Mouse (Mus musculus): ENCODE results near the gene Gm26620. TPM values are rescaled to one million over a fixed set of nuclear protein-coding genes. Genes with fewer than 3 reads are reported as not detected.

Gm26620 gene
- polyA plus RNA-seq (2012; rRNA removed), result 0.74 and 1.2 TPM in 2 replicates

GRCm38 (mm10) chr1:170884978-170885561, at the start of gene Gm26620, which contains the start of gene Dusp12:
Gene Gm26620 (plus strand): TSS chr1:170885065.
Gene Dusp12 (minus strand): TSS chr1:170885540.

GRCm38 (mm10) chr1:170867691-170868105, 17.2 kb upstream of the Gm26620 start, which contains the start of gene Atf6:
Gene Atf6 (minus strand): TSS chr1:170867771.

GRCm38 (mm10) chr1:170912891-170913615, 28.2 kb downstream of the Gm26620 start, which contains the start of gene Fcrlb:
Gene Fcrlb (minus strand): TSS chr1:170912941.

GRCm38 (mm10) chr1:170927378-170927777, 42.5 kb downstream of the Gm26620 start, which contains the start of gene Fcrla:
Gene Fcrla (minus strand): TSS chr1:170927583.

Other genes starting within 250 kb of the Gm26620 start
- 28.9 and 29.0 TPM in 2 replicates for gene Olfml2b, start 240.5 kb upstream of the Gm26620 start, polyA plus RNA-seq (2012; rRNA removed)
- gene Atf6, start 17.3 kb upstream of the Gm26620 start, polyA plus RNA-seq (2012; rRNA removed), result 9.3 and 9.7 TPM in 2 replicates
- gene Dusp12, start 475 bp downstream of the Gm26620 start, polyA plus RNA-seq (2012; rRNA removed), result 12.0 and 13.3 TPM in 2 replicates
- 0.37 and 0.59 TPM in 2 replicates for gene Fcrlb, start 27.9 kb downstream of the Gm26620 start, polyA plus RNA-seq (2012; rRNA removed)
- gene Fcrla, start 42.5 kb downstream of the Gm26620 start, polyA plus RNA-seq (2012; rRNA removed), result 2.6 and 4.0 TPM in 2 replicates
- 6.6 and 13.8 TPM in 2 replicates for gene Fcgr2b, start 91.5 kb downstream of the Gm26620 start, polyA plus RNA-seq (2012; rRNA removed)
- 1.3 and 1.4 TPM in 2 replicates for gene Fcgr4, start 133.9 kb downstream of the Gm26620 start, polyA plus RNA-seq (2012; rRNA removed)
- gene Fcgr3, start 179.9 kb downstream of the Gm26620 start, polyA plus RNA-seq (2012; rRNA removed), result 7.1 and 7.7 TPM in 2 replicates
- 1.2 and 1.7 TPM in 2 replicates for gene Cfap126, start 228.9 kb downstream of the Gm26620 start, polyA plus RNA-seq (2012; rRNA removed)